Mouse (Mus musculus): Measurements from ENCODE around the gene Gm281.

- TF ChIP-seq CTCF (IDR thresholded peaks at IDR 0.05; ENCODE audit: low read depth, low read length) (no peak), GATA2 (IDR thresholded peaks at IDR 0.05; ENCODE audit: borderline replicate concordance, low read depth, low read length) (no peak), TAL1 (conservative IDR thresholded peaks at IDR 0.05; ENCODE audit: low read depth, low read length) (no peak), GATA1 (IDR thresholded peaks at IDR 0.05; ENCODE audit: borderline replicate concordance, low read length) (no peak), POLR2AphosphoS5 (IDR thresholded peaks at IDR 0.05; ENCODE audit: insufficient replicate concordance, low read depth, low read length) (no peak)
Observed at GRCm38 (mm10) chr14:13790001-13790400, 124.3 kb downstream of the Gm281 start.
